Mouse (Mus musculus) MEL (cell line): ENCODE results near the gene Tuft1. TPM values are rescaled to one million over a fixed set of nuclear protein-coding genes. Genes with fewer than 3 reads are reported as not detected.

Experiments used
- DNase-seq: peaks from one replicate; pipeline ENCODE4 v3.0.0; 2011; ENCODE audit warnings: low read depth, low spot score
- H3K27ac ChIP-seq: 2 replicates; pipeline ENCODE4 v1.5.1; 2012; ENCODE audit warnings: low read depth, mild to moderate bottlenecking, control low read depth, low read length, moderate library complexity; ENCODE audit not compliant: control insufficient read depth
- H3K27me3 ChIP-seq, 2 experiments: fragments of 150-350 bp in 1 of 2; sonication (generic) in 1 of 2; 2 replicates each; pipeline ENCODE4 v1.6.1; 2012; ENCODE audit warnings: low read length in 2 of 2, mild to moderate bottlenecking in 2 of 2, improper control_type of control experiment in 1 of 2, moderate library complexity in 1 of 2; ENCODE audit not compliant: insufficient read depth in 2 of 2, control insufficient read depth in 1 of 2
- H3K36me3 ChIP-seq, 2 experiments: 2 replicates each; pipeline ENCODE4 v1.6.1; 2012 to 2014; ENCODE audit warnings: low read length in 2 of 2, improper control_type of control experiment in 1 of 2, inconsistent platforms in 1 of 2, mild to moderate bottlenecking in 1 of 2; ENCODE audit not compliant: insufficient read depth in 2 of 2, control insufficient read depth in 1 of 2
- H3K4me1 ChIP-seq, 2 experiments: fragments of 150-350 bp in 1 of 2; sonication (generic) in 1 of 2; 2 replicates each; pipeline ENCODE4 v1.6.1; 2012; ENCODE audit warnings: low read length in 2 of 2, improper control_type of control experiment in 1 of 2, mild to moderate bottlenecking in 1 of 2; ENCODE audit not compliant: insufficient read depth in 2 of 2, control insufficient read depth in 1 of 2
- H3K4me3 ChIP-seq, 2 experiments: fragments of 150-350 bp in 1 of 2; sonication (generic) in 1 of 2; 2 replicates each; pipeline ENCODE4 v1.5.1; 2012; ENCODE audit warnings: low read depth in 2 of 2, low read length in 2 of 2, mild to moderate bottlenecking in 2 of 2, moderate library complexity in 2 of 2, control low read depth in 1 of 2, improper control_type of control experiment in 1 of 2; ENCODE audit not compliant: control insufficient read depth in 1 of 2, insufficient read depth in 1 of 2
- H3K79me2 ChIP-seq: 2 replicates; pipeline ENCODE4 v1.6.1; 2012; ENCODE audit warnings: mild to moderate bottlenecking, low read length, moderate library complexity; ENCODE audit not compliant: control insufficient read depth, poor library complexity, insufficient read depth
- H3K9ac ChIP-seq: 2 replicates; pipeline ENCODE4 v1.6.1; 2012; ENCODE audit warnings: low read depth, mild to moderate bottlenecking, control low read depth, low read length, moderate library complexity; ENCODE audit not compliant: control insufficient read depth, poor library complexity, severe bottlenecking
- H3K9me3 ChIP-seq: fragments of 150-350 bp; sonication (generic); replicated peaks from 2 replicates; pipeline ENCODE4 v1.6.1; 2012; ENCODE audit warnings: mild to moderate bottlenecking, low read length, improper control_type of control experiment, moderate library complexity; ENCODE audit not compliant: insufficient read depth
- CHD1 ChIP-seq: IDR thresholded peaks from 2 replicates; pipeline ENCODE4 v1.6.1; 2012; ENCODE audit warnings: low read depth, mild to moderate bottlenecking, inconsistent platforms, low read length, improper control_type of control experiment
- CHD2 ChIP-seq: IDR thresholded peaks from 2 replicates; pipeline ENCODE4 v1.6.1; 2011; ENCODE audit warnings: low read length, improper control_type of control experiment
- ELF1 ChIP-seq: IDR thresholded peaks from 2 replicates; pipeline ENCODE4 v1.6.1; 2014; ENCODE audit warnings: low read depth, mild to moderate bottlenecking, inconsistent platforms, low read length, improper control_type of control experiment, moderate library complexity
- GABPA ChIP-seq: IDR thresholded peaks from 2 replicates; pipeline ENCODE4 v1.6.1; 2012; ENCODE audit warnings: low read depth, mild to moderate bottlenecking, inconsistent platforms, low read length, improper control_type of control experiment, moderate library complexity
- HCFC1 ChIP-seq: IDR thresholded peaks from 2 replicates; pipeline ENCODE4 v1.6.1; 2012; ENCODE audit warnings: low read depth, mild to moderate bottlenecking, inconsistent platforms, low read length, improper control_type of control experiment, moderate library complexity
- KAT2A ChIP-seq: conservative IDR thresholded peaks from 2 replicates; pipeline ENCODE4 v1.6.1; 2012; ENCODE audit warnings: low read depth, low read length, improper control_type of control experiment, inconsistent platforms
- MAZ ChIP-seq: IDR thresholded peaks from 2 replicates; pipeline ENCODE4 v1.6.1; 2012; ENCODE audit warnings: low read depth, mild to moderate bottlenecking, inconsistent platforms, low read length, improper control_type of control experiment
- MEF2A ChIP-seq: IDR thresholded peaks from 2 replicates; pipeline ENCODE4 v1.6.1; 2014; ENCODE audit warnings: low read depth, mild to moderate bottlenecking, inconsistent platforms, low read length, improper control_type of control experiment; ENCODE audit not compliant: poor library complexity, insufficient replicate concordance, severe bottlenecking; ENCODE audit errors: extremely low read depth
- MXI1 ChIP-seq: IDR thresholded peaks from 2 replicates; pipeline ENCODE4 v1.6.1; 2011; ENCODE audit warnings: mild to moderate bottlenecking, low read depth, low read length, improper control_type of control experiment
- NELFE ChIP-seq: IDR thresholded peaks from 2 replicates; pipeline ENCODE4 v1.6.1; 2011; ENCODE audit warnings: low read depth, low read length, improper control_type of control experiment
- POLR2A ChIP-seq, 2 experiments: IDR thresholded peaks; 2 replicates each; pipeline ENCODE4 v1.6.1; 2011 to 2012; ENCODE audit warnings: low read length in 2 of 2, mild to moderate bottlenecking in 2 of 2, control low read depth in 1 of 2, improper control_type of control experiment in 1 of 2, low read depth in 1 of 2, moderate library complexity in 1 of 2; ENCODE audit not compliant: control insufficient read depth in 1 of 2, insufficient read depth in 1 of 2, poor library complexity in 1 of 2
- POLR2AphosphoS2 ChIP-seq: IDR thresholded peaks from 2 replicates; pipeline ENCODE4 v1.6.1; 2011; ENCODE audit warnings: low read length, improper control_type of control experiment
- RCOR1 ChIP-seq: IDR thresholded peaks from 2 replicates; pipeline ENCODE4 v1.6.1; 2012; ENCODE audit warnings: low read depth, mild to moderate bottlenecking, inconsistent platforms, low read length, improper control_type of control experiment
- SMC3 ChIP-seq: IDR thresholded peaks from 2 replicates; pipeline ENCODE4 v1.6.1; 2011; ENCODE audit warnings: low read depth, low read length, improper control_type of control experiment
- TAL1 ChIP-seq: IDR thresholded peaks from 2 replicates; pipeline ENCODE4 v1.6.1; 2012; ENCODE audit warnings: mild to moderate bottlenecking, inconsistent platforms, low read length, moderate library complexity, mixed read lengths
- USF2 ChIP-seq, 2 experiments: IDR thresholded peaks; 2 replicates each; pipeline ENCODE4 v1.6.1; 2011 to 2012; ENCODE audit warnings: improper control_type of control experiment in 2 of 2, low read length in 2 of 2, borderline replicate concordance in 1 of 2, inconsistent platforms in 1 of 2, low read depth in 1 of 2, mild to moderate bottlenecking in 1 of 2; ENCODE audit not compliant: insufficient read depth in 1 of 2
- ZMIZ1 ChIP-seq: IDR thresholded peaks from 2 replicates; pipeline ENCODE4 v1.6.1; 2012; ENCODE audit warnings: low read depth, mild to moderate bottlenecking, inconsistent platforms, low read length, improper control_type of control experiment, moderate library complexity
- polyA plus RNA-seq, 2 experiments: library from polyadenylated mRNA; stranded (reverse) in 1 of 2; unstranded in 1 of 2; fragments of >175 nt in 1 of 2; fragments of >200 nt in 1 of 2; gene quantifications; 2 replicates each; pipeline versions ENCODE4 v1.2.1 to v1.2.4; 2012; ENCODE audit warnings: low replicate concordance in 2 of 2, low read depth in 1 of 2; ENCODE audit not compliant: insufficient read length in 2 of 2, insufficient read depth in 1 of 2, missing spikeins in 1 of 2
- total RNA-seq: library from RNA; depleted of rRNA; stranded (reverse); fragments of 300-350 nt; gene quantifications from 2 replicates; pipeline ENCODE4 v1.2.3, GENCODE M21; 2012

Tuft1 gene
- total and polyA plus RNA-seq, 3 experiments: 6.6 to 13.5 TPM; not detected in 1

DNA sequence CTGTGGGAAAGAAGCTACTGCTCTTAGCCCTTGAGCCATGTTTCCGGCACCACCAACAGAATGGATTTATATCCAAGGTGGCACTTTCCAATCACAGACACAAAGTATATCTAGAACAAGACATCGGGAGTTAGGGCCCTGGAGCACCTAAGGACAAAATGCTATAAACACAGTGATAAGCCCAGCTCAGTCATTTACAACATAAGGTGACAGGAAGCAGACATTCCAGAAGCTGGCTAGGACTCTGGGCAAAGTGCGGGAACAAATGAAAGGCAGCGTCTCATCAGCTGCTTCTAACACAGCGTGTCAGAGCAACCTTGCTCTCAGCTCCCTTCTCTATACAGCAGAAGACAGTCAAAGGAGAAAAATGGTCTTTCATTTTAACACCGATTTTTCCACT lies 84.2 kb downstream of the Tuft1 start:
- peaks cover 31% of the 10 kb centered on the region for H3K79me2 ChIP-seq
- no peak overlapping the region for H3K4me3 ChIP-seq
- DNase-seq: no peak
- TF ChIP-seq RCOR1: no peak
- TF ChIP-seq MXI1: no peak
- no peak for TF ChIP-seq ELF1
- TF ChIP-seq CHD2: no peak
- TF ChIP-seq SMC3: no peak
- TF ChIP-seq MAZ: no peak
- TF ChIP-seq KAT2A: no peak
- no peak for TF ChIP-seq MEF2A
- no peak for TF ChIP-seq POLR2A (IDR thresholded peaks at IDR 0.05; ENCODE audit: control insufficient read depth in 1 of 2, insufficient read depth in 1 of 2, low read depth in 1 of 2, low read length in 2 of 2, poor library complexity in 1 of 2)
- no peak for TF ChIP-seq CHD1
- no peak for TF ChIP-seq NELFE
- no peak for TF ChIP-seq HCFC1
- TF ChIP-seq USF2 (IDR thresholded peaks at IDR 0.05; ENCODE audit: borderline replicate concordance in 1 of 2, insufficient read depth in 1 of 2, low read depth in 1 of 2, low read length in 2 of 2): no peak
- TF ChIP-seq GABPA: no peak
- no peak for TF ChIP-seq ZMIZ1
- TF ChIP-seq TAL1: no peak
- no peak overlapping the region for H3K9ac ChIP-seq
- peaks cover 0 to 2% of the 10 kb centered on the region in 2 experiments; a peak in 1 of 4 replicates for H3K4me1 ChIP-seq
- no peaks in the 10 kb centered on the region for H3K9me3 ChIP-seq
- no peaks in the 10 kb centered on the region for H3K27me3 ChIP-seq
- no peak overlapping the region for H3K27ac ChIP-seq
- peaks cover 6 to 8% of the 10 kb centered on the region in 2 experiments for H3K36me3 ChIP-seq

- no peak overlapping the region for H3K27ac ChIP-seq
Observed at GRCm38 (mm10) chr3:94567242-94567641, 91.4 kb downstream of the Tuft1 start.

More at GRCm38 (mm10) chr3:94567242-94567641, 91.4 kb downstream of the Tuft1 start:
- H3K27me3 ChIP-seq: no peaks in the 10 kb centered on the region
- no peak for DNase-seq
- H3K36me3 ChIP-seq: peaks cover 2 to 8% of the 10 kb centered on the region in 2 experiments; a peak in 3 of 4 replicates
- 0 out of 4 replicates have a peak, but pooled peaks cover 0 to 2% of the 10 kb centered on the region in 2 experiments for H3K4me1 ChIP-seq
- no peak overlapping the region for H3K4me3 ChIP-seq
- H3K9ac ChIP-seq: no peak overlapping the region
- no peaks in the 10 kb centered on the region for H3K9me3 ChIP-seq
- no peak for TF ChIP-seq HCFC1
- no peak for TF ChIP-seq POLR2AphosphoS2
- no peak for TF ChIP-seq USF2 (IDR thresholded peaks at IDR 0.05; ENCODE audit: borderline replicate concordance in 1 of 2, insufficient read depth in 1 of 2, low read depth in 1 of 2, low read length in 2 of 2)
- no peak for TF ChIP-seq MXI1
- TF ChIP-seq GABPA: no peak
- peaks cover 10% of the 10 kb centered on the region; the same call in 1 of the 2 replicates for H3K79me2 ChIP-seq
